Mouse (Mus musculus): ENCODE results near the gene Gm42669. TPM values are rescaled to one million over a fixed set of nuclear protein-coding genes. Genes with fewer than 3 reads are reported as not detected.

Gene Gm42669
- total and polyA plus RNA-seq, 2 experiments from 2014 or later, result 0.16 to 0.64 TPM

DNA sequence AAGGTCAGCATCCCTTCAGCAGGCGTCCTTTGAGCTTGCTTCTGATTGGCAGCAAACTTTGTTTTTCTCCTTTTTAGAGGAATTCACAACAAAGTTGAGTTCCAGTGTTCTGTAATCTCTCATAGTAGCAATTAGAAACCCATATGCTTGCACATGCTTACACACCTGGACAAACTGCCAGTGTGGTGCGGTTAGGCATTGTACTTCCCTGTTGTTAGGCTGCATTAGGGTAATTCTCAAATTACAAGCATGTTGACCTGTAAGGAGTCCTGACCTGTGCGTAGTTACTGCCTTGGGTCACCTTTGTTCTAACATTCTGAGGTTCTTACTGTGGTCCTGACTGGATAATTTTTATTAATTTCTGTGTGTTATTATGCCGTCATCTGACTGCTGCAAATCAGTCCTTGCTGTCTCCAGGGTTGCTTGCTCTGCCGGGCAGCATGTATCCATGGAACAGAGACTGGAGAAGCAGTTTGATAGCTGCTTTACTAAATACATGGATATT is 8.6 kb upstream of the Gm42669 start:
- ATAC-seq (no peak), DNase-seq (ENCODE audit: low spot score) (no peak)
- Histone ChIP-seq H3K27ac (peak overlapping the region; percentile 85; the same call in 1 of the 2 replicates), H3K27me3 (ENCODE audit: insufficient read depth, low read length) (no peaks in the 10 kb centered on the region), H3K9me3 (ENCODE audit: low read length) (no peaks in the 10 kb centered on the region), H3K9ac (replicated peaks; ENCODE audit: low read length) (peak overlapping the region; percentile 53), H3K4me2 (ENCODE audit: low read depth, low read length) (peak overlapping the region; percentile 60), H3K36me3 (ENCODE audit: insufficient read depth, low read length) (no peaks in the 10 kb centered on the region), H3K4me1 (ENCODE audit: insufficient read depth, low read length) (no peaks in the 10 kb centered on the region; the same call in 1 of the 2 replicates), H3K4me3 (ENCODE audit: low read length) (peak overlapping the region; percentile 45)
- WGBS, result 44% methylated on average over 5 of the region's 5 CpGs
- TF ChIP-seq CTCF (IDR thresholded peaks at IDR 0.05; ENCODE audit: low read depth), result no peak

DNA sequence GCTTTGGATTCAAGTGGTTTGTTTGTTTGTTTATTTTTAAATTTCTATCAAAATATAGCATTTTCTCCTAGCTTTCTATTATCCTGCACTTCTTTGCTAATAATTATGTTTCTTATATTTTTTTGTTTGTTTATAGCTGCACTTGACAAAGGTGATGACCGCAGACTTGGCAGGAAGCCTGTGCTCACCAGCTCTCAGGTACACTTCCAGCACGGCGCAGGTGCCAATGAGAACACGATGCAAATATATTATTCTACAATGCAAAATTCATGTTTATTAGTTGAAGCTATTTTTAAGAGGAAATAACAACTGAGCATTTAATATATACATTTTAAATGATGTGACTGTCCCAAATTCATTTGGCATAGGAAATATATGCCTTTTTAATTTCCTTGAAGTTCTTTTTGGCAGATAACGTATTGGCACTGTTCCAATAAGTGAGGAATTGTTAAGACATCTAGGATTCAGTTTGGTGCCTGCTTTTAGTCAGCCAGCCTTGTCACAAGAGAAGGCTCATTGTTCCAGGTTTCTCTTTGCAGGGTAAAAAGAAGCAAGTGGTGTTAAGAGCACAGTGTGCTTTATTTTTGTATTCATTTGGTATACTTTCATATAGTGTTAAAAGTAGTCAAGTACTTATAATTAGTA is 7.4 kb upstream of the Gm42669 start:
- WGBS, result 74% methylated on average over 5 of the region's 5 CpGs
- no peak for TF ChIP-seq CTCF (IDR thresholded peaks at IDR 0.05; ENCODE audit: low read depth)
- H3K36me3 ChIP-seq (ENCODE audit: insufficient read depth, low read length), result peaks cover 8% of the 10 kb centered on the region; the same call in 1 of the 2 replicates
- no peak overlapping the region for H3K4me3 ChIP-seq (ENCODE audit: low read length)
- ATAC-seq (no peak), DNase-seq (ENCODE audit: low spot score) (no peak)
- peak overlapping the region; percentile 27; the same call in 1 of the 2 replicates for H3K4me2 ChIP-seq (ENCODE audit: low read depth, low read length)
- no peak overlapping the region for H3K27ac ChIP-seq
- no peak overlapping the region for H3K9ac ChIP-seq (replicated peaks; ENCODE audit: low read length)
- no peaks in the 10 kb centered on the region for H3K9me3 ChIP-seq (ENCODE audit: low read length)
- no peaks in the 10 kb centered on the region; the same call in 1 of the 2 replicates for H3K4me1 ChIP-seq (ENCODE audit: insufficient read depth, low read length)
- no peaks in the 10 kb centered on the region for H3K27me3 ChIP-seq (ENCODE audit: insufficient read depth, low read length)

DNA sequence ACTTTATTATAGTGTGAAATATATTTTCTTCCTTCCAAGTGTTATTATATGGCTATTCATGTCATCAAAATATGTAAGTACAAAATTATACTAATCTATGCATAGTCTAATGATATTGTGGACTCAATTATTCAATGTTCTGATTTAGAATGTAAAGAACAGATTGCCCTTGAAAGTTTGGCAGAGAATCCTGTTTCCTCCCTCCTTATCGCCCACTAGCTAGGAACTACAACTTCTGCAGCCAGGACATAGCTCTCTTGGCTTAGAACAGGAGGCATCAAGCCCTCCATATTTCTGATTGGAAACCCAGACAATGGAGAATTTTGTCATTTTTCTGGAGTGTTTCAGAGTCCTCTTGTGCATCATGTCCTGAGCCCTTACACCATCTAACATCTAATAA is 6.7 kb upstream of the Gm42669 start:
- no peak overlapping the region for H3K27ac ChIP-seq
- H3K9ac ChIP-seq (replicated peaks; ENCODE audit: low read length), result no peak overlapping the region
- no peak overlapping the region for H3K4me3 ChIP-seq (ENCODE audit: low read length)
- H3K4me2 ChIP-seq (ENCODE audit: low read depth, low read length), result no peak overlapping the region
- no peak for TF ChIP-seq CTCF (IDR thresholded peaks at IDR 0.05; ENCODE audit: low read depth)
- no peaks in the 10 kb centered on the region for H3K27me3 ChIP-seq (ENCODE audit: insufficient read depth, low read length)
- H3K36me3 ChIP-seq (ENCODE audit: insufficient read depth, low read length), result peaks cover 13% of the 10 kb centered on the region; the same call in 1 of the 2 replicates
- 63% methylated on average over 1 of the region's 1 CpGs for WGBS
- no peak for ATAC-seq
- H3K9me3 ChIP-seq (ENCODE audit: low read length), result no peaks in the 10 kb centered on the region
- no peaks in the 10 kb centered on the region; the same call in 1 of the 2 replicates for H3K4me1 ChIP-seq (ENCODE audit: insufficient read depth, low read length)
- DNase-seq (ENCODE audit: low spot score), result no peak

DNA sequence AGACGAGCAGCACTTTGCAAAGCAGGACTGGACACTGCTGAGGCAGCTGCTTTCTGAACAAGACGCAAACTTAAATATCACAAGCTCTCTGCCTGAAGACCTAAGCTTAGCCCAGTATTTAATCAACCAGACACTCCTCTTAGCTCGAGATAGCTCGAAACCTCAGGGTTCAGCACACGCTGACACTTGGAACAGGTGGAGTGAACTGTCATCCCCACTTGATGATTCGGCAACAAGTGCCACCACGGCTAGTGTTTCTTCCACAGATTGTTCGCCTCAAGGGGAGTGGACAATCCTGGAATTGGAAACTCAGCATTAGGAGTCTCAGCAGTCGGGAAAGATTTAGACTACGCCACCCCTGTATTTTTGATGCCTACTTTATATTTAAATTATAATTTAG is 3.1 kb downstream of the Gm42669 start:
- Histone ChIP-seq H3K9me3 (ENCODE audit: low read length) (no peaks in the 10 kb centered on the region), H3K4me3 (ENCODE audit: low read length) (no peak overlapping the region), H3K4me1 (ENCODE audit: insufficient read depth, low read length) (no peaks in the 10 kb centered on the region), H3K9ac (replicated peaks; ENCODE audit: low read length) (no peak overlapping the region), H3K4me2 (ENCODE audit: low read depth, low read length) (no peak overlapping the region), H3K27ac (no peak overlapping the region), H3K36me3 (ENCODE audit: insufficient read depth, low read length) (peaks cover 24% of the 10 kb centered on the region; the same call in 1 of the 2 replicates), H3K27me3 (ENCODE audit: insufficient read depth, low read length) (no peaks in the 10 kb centered on the region)
- 90% methylated on average over 10 of the region's 10 CpGs for whole genome bisulfite sequencing
- no peak for TF ChIP-seq CTCF (IDR thresholded peaks at IDR 0.05; ENCODE audit: low read depth)
- no peak for ATAC-seq
- no peak for DNase-seq (ENCODE audit: low spot score)

DNA sequence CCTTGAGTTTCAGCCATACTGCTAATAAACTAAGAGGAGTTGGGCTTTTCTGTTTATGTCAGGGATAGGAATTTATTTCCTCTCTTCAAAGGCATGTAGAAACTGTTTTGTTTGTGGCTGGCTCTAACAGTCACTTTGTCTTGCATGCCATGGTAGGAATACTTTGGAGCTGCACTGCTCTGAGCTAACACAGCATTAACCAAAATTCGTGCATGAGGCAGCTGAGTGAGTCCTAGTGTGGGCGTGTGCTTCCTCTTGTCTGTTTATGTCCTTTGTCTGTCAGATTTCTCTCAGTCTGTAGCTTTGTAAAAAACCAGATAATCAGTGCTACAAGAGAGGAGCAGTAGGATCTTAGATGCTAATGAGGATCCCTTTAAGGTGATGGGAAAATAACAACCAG is 3.9 kb downstream of the Gm42669 start:
- 71% methylated on average over 2 of the region's 2 CpGs for whole genome bisulfite sequencing
- Histone ChIP-seq H3K36me3 (ENCODE audit: insufficient read depth, low read length) (peaks cover 24% of the 10 kb centered on the region; the same call in 1 of the 2 replicates), H3K9me3 (ENCODE audit: low read length) (no peaks in the 10 kb centered on the region), H3K9ac (replicated peaks; ENCODE audit: low read length) (no peak overlapping the region), H3K27ac (no peak overlapping the region), H3K4me1 (ENCODE audit: insufficient read depth, low read length) (no peaks in the 10 kb centered on the region), H3K4me3 (ENCODE audit: low read length) (no peak overlapping the region), H3K4me2 (ENCODE audit: low read depth, low read length) (no peak overlapping the region), H3K27me3 (ENCODE audit: insufficient read depth, low read length) (no peaks in the 10 kb centered on the region)
- no peak for TF ChIP-seq CTCF (IDR thresholded peaks at IDR 0.05; ENCODE audit: low read depth)
- ATAC-seq (no peak), DNase-seq (ENCODE audit: low spot score) (no peak)

DNA sequence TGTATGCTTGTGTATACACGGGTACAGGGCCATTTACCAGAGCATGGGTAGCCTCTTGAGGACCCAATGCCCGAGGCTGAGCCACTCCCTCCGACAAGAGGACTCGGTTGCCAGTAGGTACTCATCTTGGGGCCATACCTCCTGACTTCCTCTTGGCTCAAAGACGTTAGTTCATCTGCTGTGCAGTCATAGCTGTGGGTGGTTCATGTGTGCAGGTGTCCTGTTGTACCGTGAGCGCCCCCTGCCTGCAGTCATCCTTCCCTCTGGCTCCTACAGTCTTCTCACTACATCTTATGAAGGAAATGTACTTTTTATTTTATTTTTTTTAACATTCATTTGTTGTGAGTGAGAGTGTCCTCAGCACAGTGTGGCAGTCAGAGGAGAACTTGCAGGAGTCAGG is 6.2 kb downstream of the Gm42669 start:
- DNase-seq (ENCODE audit: low spot score), result peak; percentile 26
- peak; percentile 47; the same call in 1 of the 2 replicates for ATAC-seq
- WGBS, result 55% methylated on average over 7 of the region's 7 CpGs
- H3K27ac ChIP-seq, result no peak overlapping the region
- no peaks in the 10 kb centered on the region for H3K4me1 ChIP-seq (ENCODE audit: insufficient read depth, low read length)
- H3K4me3 ChIP-seq (ENCODE audit: low read length), result no peak overlapping the region
- no peak overlapping the region for H3K4me2 ChIP-seq (ENCODE audit: low read depth, low read length)
- peaks cover 9% of the 10 kb centered on the region; the same call in 1 of the 2 replicates for H3K36me3 ChIP-seq (ENCODE audit: insufficient read depth, low read length)
- H3K9ac ChIP-seq (replicated peaks; ENCODE audit: low read length), result no peak overlapping the region
- TF ChIP-seq CTCF (IDR thresholded peaks at IDR 0.05; ENCODE audit: low read depth), result peak; percentile 60
- no peaks in the 10 kb centered on the region for H3K9me3 ChIP-seq (ENCODE audit: low read length)
- no peaks in the 10 kb centered on the region for H3K27me3 ChIP-seq (ENCODE audit: insufficient read depth, low read length)

DNA sequence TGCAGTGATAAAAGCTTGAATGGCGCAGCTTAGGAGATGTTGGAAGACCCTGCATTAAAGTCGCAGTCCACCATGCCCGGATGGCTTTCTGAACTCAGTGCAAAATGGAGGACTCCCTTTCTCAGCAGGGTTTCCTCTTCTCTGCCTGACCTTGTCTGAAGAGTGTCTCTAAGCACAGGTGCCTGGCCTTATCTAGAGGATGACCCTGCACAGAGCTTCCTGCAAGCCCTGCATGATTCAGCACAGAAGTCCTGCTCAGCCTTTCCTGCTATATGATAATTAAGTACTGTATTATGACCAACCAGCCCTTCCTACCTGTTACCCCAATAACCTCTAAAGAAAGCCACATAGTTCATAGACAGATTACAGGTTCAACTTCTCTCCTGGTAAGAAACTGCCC is 8.0 kb downstream of the Gm42669 start:
- H3K9me3 ChIP-seq (ENCODE audit: low read length), result no peaks in the 10 kb centered on the region
- no peaks in the 10 kb centered on the region for H3K4me1 ChIP-seq (ENCODE audit: insufficient read depth, low read length)
- ATAC-seq (no peak), DNase-seq (ENCODE audit: low spot score) (no peak)
- no peak overlapping the region for H3K9ac ChIP-seq (replicated peaks; ENCODE audit: low read length)
- 93% methylated on average over 3 of the region's 3 CpGs for WGBS
- no peak overlapping the region for H3K27ac ChIP-seq
- no peak overlapping the region for H3K4me2 ChIP-seq (ENCODE audit: low read depth, low read length)
- H3K4me3 ChIP-seq (ENCODE audit: low read length), result no peak overlapping the region
- no peak for TF ChIP-seq CTCF (IDR thresholded peaks at IDR 0.05; ENCODE audit: low read depth)
- peaks cover 2% of the 10 kb centered on the region; the same call in 1 of the 2 replicates for H3K36me3 ChIP-seq (ENCODE audit: insufficient read depth, low read length)
- H3K27me3 ChIP-seq (ENCODE audit: insufficient read depth, low read length), result no peaks in the 10 kb centered on the region
